Mouse (Mus musculus): ENCODE measurements around the gene Stk11ip. TPM values are rescaled to one million over a fixed set of nuclear protein-coding genes. Genes with fewer than 3 reads are reported as not detected.
A peak's percentile ranks its signal among the peaks of the same experiment; 100 is the strongest.

Gene Stk11ip
- polyA plus RNA-seq, 1 experiment from 2014 or later = 21.1 TPM

DNA sequence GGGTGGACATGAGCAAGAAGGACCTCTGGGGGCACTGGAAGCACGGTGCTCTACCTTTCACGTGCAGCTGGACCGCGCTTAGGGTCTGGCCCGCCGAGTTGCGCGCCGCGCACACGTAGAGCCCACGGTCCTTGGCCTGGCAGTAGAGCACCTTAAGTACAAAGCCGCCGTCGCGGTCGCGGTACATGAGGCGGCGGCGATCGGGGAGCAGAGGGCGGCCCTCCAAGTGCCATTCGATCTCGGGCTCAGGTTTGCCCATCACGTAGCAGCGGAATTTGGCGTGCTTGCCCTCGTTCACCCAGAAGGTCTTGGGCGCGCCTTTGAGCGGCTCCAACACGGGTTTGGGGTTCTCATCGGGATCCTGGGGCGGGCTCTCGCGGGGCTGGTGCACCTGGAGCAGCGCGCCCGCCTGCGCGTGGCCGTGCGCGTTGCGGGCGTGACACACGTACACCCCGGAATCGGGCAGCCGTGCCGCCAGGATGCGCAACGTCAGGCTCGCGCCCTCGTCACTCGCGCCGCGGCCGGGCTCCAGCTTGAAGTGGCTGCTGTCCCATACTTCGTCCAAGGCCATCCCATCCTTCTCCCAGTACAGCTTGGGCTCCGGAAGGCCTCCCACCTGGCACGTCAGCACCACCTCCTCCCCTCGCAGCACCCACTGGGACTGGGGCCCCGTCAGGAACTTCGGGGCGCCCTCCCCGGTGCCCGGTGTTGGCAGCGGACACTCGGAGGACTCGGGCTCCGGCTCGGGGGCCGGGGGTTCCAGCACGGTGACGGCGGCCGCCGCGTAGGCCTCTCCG lies 16.0 kb upstream of the Stk11ip start:
- Histone ChIP-seq H3K4me2 (replicated peaks) (peak overlapping the region; percentile 79), H3K4me1 (peaks cover 43% of the 10 kb centered on the region), H3K9me3 (replicated peaks) (no peaks in the 10 kb centered on the region), H3K27ac (replicated peaks) (peak overlapping the region; percentile 98), H3K4me3 (replicated peaks) (peak overlapping the region; percentile 73), H3K9ac (peak overlapping the region; percentile 60), H3K36me3 (peaks cover 32% of the 10 kb centered on the region), H3K27me3 (no peaks in the 10 kb centered on the region)
- under 1% methylated on average over 84 of the region's 84 CpGs for WGBS
- peak; percentile 26; the same call in 1 of the 2 replicates for ATAC-seq (ENCODE audit: insufficient number of reproducible peaks, low FRiP score, low TSS enrichment, low read depth)

DNA sequence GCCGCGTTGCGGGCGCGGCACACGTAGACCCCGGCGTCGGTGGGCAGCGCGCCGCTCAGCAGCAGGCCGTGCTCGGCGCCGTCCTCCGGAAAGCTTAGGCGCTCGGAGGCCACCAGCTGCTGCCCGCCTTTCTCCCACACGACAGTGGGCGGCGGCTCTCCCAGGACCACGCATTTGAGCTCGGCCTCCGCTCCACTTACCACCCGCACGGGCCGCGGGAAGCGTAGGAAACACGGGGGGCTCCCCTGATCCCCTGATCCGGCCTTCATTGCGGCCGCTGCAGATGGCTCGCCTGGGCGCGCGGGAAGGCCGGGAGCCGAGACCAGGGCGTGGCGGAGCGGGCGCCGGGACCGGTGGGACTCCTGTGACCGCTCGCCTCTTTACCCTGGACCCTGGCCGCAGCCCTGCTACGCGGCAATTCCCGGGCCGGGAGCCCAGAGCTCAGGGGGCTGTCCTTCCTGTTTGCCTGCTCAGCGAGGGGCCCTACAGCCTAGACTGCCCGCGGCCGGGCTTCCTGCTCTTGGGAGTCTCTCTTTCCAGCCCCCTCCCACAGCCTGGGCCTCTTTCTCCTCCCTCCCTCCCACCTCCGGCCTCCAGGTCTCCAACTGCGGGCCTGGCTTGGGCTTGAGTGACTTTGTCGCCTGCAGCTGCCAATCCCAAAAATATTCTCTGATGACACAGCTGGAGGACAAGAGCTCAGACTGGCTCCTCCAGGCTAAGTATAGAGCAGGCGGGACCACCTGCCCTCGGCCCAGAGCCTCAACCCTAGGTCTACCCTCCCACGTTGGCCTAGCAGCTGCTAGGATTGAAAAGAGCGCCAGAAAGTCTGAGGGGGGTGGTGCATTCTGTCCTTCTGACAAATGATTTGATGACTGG lies 15.1 kb upstream of the Stk11ip start, which contains the start of gene Obsl1:
TSS of gene Obsl1 (minus strand) at position 497 of the 876 bp plus-strand sequence.
- H3K9me3 ChIP-seq (replicated peaks) = no peaks in the 10 kb centered on the region
- peak within 1 kb of the TSS; percentile 98 for H3K27ac ChIP-seq (replicated peaks)
- peak within 1 kb of the TSS; percentile 79 for H3K4me2 ChIP-seq (replicated peaks)
- H3K27me3 ChIP-seq = no peaks in the 10 kb centered on the region
- peaks cover 45% of the 10 kb centered on the region for H3K4me1 ChIP-seq
- peak within 1 kb of the TSS; percentile 60 for H3K9ac ChIP-seq
- ATAC-seq (ENCODE audit: insufficient number of reproducible peaks, low FRiP score, low TSS enrichment, low read depth) = peak; percentile 93
- H3K4me3 ChIP-seq (replicated peaks) = peak within 1 kb of the TSS; percentile 73
- peaks cover 25% of the 10 kb centered on the region for H3K36me3 ChIP-seq
- WGBS = under 1% methylated on average over 55 of the region's 65 CpGs

DNA sequence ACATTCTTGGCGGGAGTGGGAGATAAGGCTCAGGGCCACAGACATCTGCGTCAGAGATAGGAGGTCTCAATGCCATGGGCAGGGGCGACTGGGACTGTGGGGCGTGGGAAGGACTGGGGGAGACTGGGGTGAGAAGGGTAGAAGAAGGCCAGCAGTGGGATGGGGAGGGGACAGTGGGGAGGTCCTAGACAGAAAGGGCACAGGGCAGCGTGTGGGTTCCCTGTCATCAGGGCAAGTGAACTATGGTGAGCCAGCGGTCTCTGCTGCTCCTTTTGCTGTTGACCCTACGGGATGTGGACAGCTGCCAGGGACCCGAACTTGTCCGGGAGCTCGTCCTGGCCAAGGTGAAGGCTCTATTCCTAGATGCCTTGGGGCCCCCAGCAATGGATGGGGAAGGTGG lies 14.3 kb upstream of the Stk11ip start, which contains the start of gene Inha:
TSS of gene Inha (plus strand) at position 72 of the 400 bp plus-strand sequence.
- H3K9ac ChIP-seq = peak within 1 kb of the TSS; percentile 60
- no peaks in the 10 kb centered on the region for H3K27me3 ChIP-seq
- H3K27ac ChIP-seq (replicated peaks) = peak within 1 kb of the TSS; percentile 98
- H3K9me3 ChIP-seq (replicated peaks) = no peaks in the 10 kb centered on the region
- WGBS = 70% methylated on average over 10 of the region's 10 CpGs
- H3K4me3 ChIP-seq (replicated peaks) = peak within 1 kb of the TSS; percentile 73
- peaks cover 17% of the 10 kb centered on the region for H3K36me3 ChIP-seq
- peaks cover 52% of the 10 kb centered on the region for H3K4me1 ChIP-seq
- H3K4me2 ChIP-seq (replicated peaks) = peak within 1 kb of the TSS; percentile 79
- ATAC-seq (ENCODE audit: insufficient number of reproducible peaks, low FRiP score, low TSS enrichment, low read depth) = no peak

DNA sequence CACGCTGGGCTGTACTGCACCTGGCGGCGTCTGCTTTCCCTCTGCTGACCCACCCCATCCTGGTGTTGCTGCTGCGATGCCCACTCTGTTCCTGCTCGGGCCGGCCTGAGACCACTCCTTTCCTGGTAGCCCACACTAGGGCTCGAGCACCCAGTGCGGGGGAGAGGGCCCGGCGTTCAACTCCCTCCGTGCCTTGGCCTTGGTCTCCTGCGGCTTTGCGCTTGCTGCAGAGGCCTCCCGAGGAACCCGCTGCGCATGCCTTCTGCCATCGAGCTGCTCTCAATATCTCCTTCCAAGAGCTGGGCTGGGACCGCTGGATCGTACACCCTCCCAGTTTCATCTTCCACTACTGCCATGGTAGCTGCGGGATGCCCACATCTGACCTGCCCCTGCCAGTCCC lies 11.7 kb upstream of the Stk11ip start:
- Histone ChIP-seq H3K9me3 (replicated peaks) (no peaks in the 10 kb centered on the region), H3K4me3 (replicated peaks) (no peak overlapping the region), H3K27me3 (no peaks in the 10 kb centered on the region), H3K4me1 (peaks cover 31% of the 10 kb centered on the region), H3K9ac (no peak overlapping the region), H3K4me2 (replicated peaks) (no peak overlapping the region), H3K36me3 (no peaks in the 10 kb centered on the region), H3K27ac (replicated peaks) (no peak overlapping the region)
- ATAC-seq (ENCODE audit: insufficient number of reproducible peaks, low FRiP score, low TSS enrichment, low read depth) = no peak
- WGBS = 58% methylated on average over 20 of the region's 20 CpGs

DNA sequence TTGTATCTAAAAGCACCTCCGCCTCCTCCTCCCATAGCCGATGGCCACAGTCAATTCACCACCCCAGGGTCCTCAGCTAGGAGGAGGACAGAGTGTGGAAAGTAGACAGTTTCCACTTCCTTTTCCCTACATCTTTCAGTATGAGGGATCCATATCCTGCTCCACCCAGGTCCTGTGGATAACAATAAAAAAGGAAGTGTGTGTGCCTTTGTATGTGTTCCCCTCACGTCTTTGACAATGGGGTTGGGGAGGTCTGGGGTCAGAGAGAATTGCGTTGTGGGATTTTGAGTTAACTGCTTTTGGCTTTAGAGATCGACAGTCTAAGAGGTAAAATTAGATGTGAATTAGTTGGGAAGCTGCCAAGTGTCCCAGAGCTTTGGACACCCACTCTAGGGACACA lies 11.2 kb upstream of the Stk11ip start:
- H3K9ac ChIP-seq = no peak overlapping the region
- WGBS = 76% methylated on average over 5 of the region's 5 CpGs
- ATAC-seq (ENCODE audit: insufficient number of reproducible peaks, low FRiP score, low TSS enrichment, low read depth) = no peak
- no peak overlapping the region for H3K27ac ChIP-seq (replicated peaks)
- no peaks in the 10 kb centered on the region for H3K27me3 ChIP-seq
- H3K9me3 ChIP-seq (replicated peaks) = no peaks in the 10 kb centered on the region
- no peak overlapping the region for H3K4me3 ChIP-seq (replicated peaks)
- H3K36me3 ChIP-seq = no peaks in the 10 kb centered on the region
- H3K4me2 ChIP-seq (replicated peaks) = no peak overlapping the region
- peaks cover 26% of the 10 kb centered on the region for H3K4me1 ChIP-seq

DNA sequence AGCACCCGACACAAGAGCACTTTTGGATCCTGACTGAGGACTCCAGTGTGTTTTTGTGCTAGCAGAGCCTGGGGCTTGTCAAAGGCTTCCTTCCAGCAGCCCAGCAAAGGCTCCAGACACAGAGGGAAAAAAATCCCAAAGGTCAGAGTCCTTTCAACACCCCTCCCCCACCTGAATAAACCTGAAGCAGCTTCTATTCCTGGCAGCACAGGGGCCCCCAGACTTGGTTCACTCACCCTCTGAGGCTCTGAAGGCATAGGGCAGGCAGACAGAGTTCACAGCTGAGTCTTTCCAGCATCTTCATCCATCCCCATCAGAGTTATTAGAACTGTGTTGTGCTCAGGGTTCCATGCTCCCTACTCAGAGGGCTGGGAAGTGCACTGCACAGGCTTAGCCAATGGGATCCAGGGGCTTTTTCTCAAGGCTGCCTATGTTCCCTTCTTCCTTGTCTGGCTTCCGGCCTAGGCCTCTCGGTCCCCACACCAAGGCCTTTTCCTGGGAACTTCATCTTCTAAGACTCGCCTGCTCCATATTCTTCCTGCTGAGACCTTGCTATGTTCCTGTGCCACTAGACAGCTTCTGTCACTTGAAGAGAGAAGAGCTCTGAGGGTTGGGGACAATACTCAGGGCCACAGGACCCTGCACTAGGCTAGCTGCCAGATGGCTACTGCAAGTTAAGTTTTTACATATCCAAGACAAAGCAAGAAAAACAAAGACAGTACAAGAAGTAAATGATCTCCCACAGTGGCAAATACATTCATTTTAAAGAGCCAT lies 9.7 kb upstream of the Stk11ip start:
- H3K36me3 ChIP-seq = no peaks in the 10 kb centered on the region
- no peak overlapping the region for H3K27ac ChIP-seq (replicated peaks)
- 62% methylated on average over 4 of the region's 4 CpGs for WGBS
- H3K4me2 ChIP-seq (replicated peaks) = no peak overlapping the region
- no peak overlapping the region for H3K9ac ChIP-seq
- no peak for ATAC-seq (ENCODE audit: insufficient number of reproducible peaks, low FRiP score, low TSS enrichment, low read depth)
- no peaks in the 10 kb centered on the region for H3K27me3 ChIP-seq
- H3K4me1 ChIP-seq = peaks cover 21% of the 10 kb centered on the region
- no peak overlapping the region for H3K4me3 ChIP-seq (replicated peaks)
- no peaks in the 10 kb centered on the region for H3K9me3 ChIP-seq (replicated peaks)

DNA sequence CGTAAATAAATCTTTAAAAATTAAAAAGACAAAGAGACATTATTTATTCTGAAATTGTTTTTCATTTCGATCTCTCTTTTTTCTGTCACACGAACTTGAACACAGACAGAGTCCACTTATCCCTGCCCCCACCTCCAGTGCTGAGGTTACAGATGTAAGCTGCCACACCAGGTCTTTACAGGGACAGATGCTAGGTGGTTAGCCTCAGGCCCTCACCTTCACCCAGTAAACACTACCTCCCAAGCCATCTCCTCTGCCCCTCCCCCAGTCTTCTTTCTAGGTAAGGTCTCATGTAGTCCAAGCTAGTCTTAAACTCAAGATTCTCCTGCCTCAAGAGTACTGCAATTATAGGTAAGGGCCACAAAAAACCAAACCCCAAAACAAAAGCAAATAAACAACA lies 8.8 kb upstream of the Stk11ip start:
- no peak overlapping the region for H3K4me3 ChIP-seq (replicated peaks)
- no peaks in the 10 kb centered on the region for H3K9me3 ChIP-seq (replicated peaks)
- peaks cover 17% of the 10 kb centered on the region; the same call in 1 of the 2 replicates for H3K4me1 ChIP-seq
- H3K36me3 ChIP-seq = no peaks in the 10 kb centered on the region
- H3K9ac ChIP-seq = no peak overlapping the region
- 87% methylated on average over 3 of the region's 3 CpGs for WGBS
- H3K27me3 ChIP-seq = no peaks in the 10 kb centered on the region
- H3K4me2 ChIP-seq (replicated peaks) = no peak overlapping the region
- H3K27ac ChIP-seq (replicated peaks) = no peak overlapping the region
- ATAC-seq (ENCODE audit: insufficient number of reproducible peaks, low FRiP score, low TSS enrichment, low read depth) = no peak

DNA sequence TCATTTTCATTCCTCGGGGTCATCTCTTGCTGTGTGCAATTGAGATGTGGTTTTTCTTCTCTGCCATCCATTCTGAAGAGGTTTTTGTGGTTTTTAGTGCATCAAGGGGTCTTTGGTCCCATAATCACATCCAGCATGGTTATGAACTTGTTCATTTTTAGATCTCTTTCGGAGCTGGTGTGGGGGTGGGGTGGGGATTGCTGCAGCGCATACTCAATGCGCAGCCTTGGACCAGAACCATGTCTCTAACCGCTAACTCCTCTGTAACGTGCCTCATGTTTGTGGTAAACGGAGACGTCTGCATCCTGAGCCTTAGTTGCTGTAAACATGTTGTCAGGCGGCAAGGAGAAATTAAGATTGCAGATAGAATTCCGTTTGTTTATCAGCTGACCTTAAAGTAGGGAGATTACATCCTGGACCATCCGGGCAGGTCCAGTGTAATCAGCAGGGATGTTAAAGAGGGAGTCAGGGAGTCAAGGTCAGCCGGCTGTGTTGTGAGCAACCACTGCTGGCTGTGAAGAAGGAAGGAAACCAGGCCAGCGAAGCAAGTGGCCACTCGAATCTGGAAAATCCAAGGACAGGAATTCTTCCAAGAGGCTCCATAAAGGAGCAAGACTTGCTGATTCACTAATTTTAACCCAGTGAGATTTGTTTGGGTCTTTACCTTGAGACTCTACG lies 4.5 kb upstream of the Stk11ip start:
- WGBS = 56% methylated on average over 15 of the region's 15 CpGs
- ATAC-seq (ENCODE audit: insufficient number of reproducible peaks, low FRiP score, low TSS enrichment, low read depth) = no peak

DNA sequence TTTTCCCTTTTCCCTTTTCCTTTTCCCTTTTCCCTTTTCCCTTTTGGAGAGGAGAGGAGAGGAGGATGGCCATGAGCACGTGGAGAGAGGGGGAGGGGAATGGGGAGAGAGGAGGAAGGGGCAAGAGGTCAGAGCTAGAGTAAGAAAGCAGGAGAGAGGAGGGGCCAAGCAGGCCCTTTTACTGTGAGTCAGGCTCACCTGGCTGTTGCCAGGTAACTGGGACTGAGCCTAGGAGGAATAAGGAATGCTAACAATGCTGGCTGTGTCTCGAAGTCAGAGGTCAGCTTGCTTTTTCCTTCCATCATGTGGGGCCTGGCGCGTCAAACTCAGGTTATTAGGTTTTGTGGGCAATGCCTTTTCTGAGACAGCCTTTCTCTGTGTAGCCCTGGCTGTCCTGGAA lies 3.3 kb upstream of the Stk11ip start:
- no peaks in the 10 kb centered on the region for H3K9me3 ChIP-seq (replicated peaks)
- no peak for ATAC-seq (ENCODE audit: insufficient number of reproducible peaks, low FRiP score, low TSS enrichment, low read depth)
- WGBS = 57% methylated on average over 4 of the region's 4 CpGs
- no peaks in the 10 kb centered on the region for H3K27me3 ChIP-seq
- no peaks in the 10 kb centered on the region for H3K36me3 ChIP-seq
- peak overlapping the region; percentile 63 for H3K27ac ChIP-seq (replicated peaks)
- no peak overlapping the region for H3K4me2 ChIP-seq (replicated peaks)
- H3K4me1 ChIP-seq = peaks cover 27% of the 10 kb centered on the region
- no peak overlapping the region for H3K4me3 ChIP-seq (replicated peaks)
- no peak overlapping the region for H3K9ac ChIP-seq

More for the DNA sequence above, 4.5 kb upstream of the Stk11ip start:
- Histone ChIP-seq H3K4me2 (replicated peaks) (no peak overlapping the region), H3K36me3 (no peaks in the 10 kb centered on the region), H3K27me3 (no peaks in the 10 kb centered on the region), H3K9me3 (replicated peaks) (no peaks in the 10 kb centered on the region), H3K27ac (replicated peaks) (no peak overlapping the region; the same call in 1 of the 2 replicates), H3K4me3 (replicated peaks) (no peak overlapping the region), H3K9ac (no peak overlapping the region), H3K4me1 (peaks cover 22% of the 10 kb centered on the region)

DNA sequence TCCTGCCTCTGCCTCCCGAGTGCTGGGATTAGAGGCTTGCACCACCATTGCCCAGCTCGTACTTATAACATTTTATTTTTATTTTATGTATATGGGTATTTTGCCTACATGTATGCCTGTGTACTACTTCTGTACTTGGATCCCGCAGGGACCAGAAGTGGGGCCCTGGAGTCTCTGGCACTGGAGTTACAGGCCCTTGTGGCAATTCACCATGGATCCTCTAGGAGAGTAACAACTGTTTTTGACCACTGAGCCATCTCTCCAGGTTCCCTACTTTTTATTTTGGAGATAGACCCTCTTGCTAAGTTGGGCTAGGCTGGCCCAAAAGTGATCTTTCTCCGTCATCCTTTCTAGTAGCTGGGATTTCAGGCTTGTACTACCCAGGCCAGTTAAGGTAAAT lies 2.9 kb upstream of the Stk11ip start:
- WGBS = 94% methylated on average over 4 of the region's 4 CpGs
- peaks cover 27% of the 10 kb centered on the region for H3K4me1 ChIP-seq
- H3K27ac ChIP-seq (replicated peaks) = peak overlapping the region; percentile 63
- no peaks in the 10 kb centered on the region for H3K36me3 ChIP-seq
- no peak overlapping the region for H3K4me2 ChIP-seq (replicated peaks)
- no peaks in the 10 kb centered on the region for H3K27me3 ChIP-seq
- no peak overlapping the region for H3K9ac ChIP-seq
- ATAC-seq (ENCODE audit: insufficient number of reproducible peaks, low FRiP score, low TSS enrichment, low read depth) = no peak
- no peak overlapping the region for H3K4me3 ChIP-seq (replicated peaks)
- H3K9me3 ChIP-seq (replicated peaks) = no peaks in the 10 kb centered on the region

Measured in embryonic facial prominence, embryonic 15.5 days (tissue).